Mouse (Mus musculus) G1E (cell line): Measurements from ENCODE around the gene Mbd4.

Source experiments
- CTCF ChIP-seq: IDR thresholded peaks from 2 replicates; pipeline ENCODE4 v1.5.1; 2012; ENCODE audit warnings: low read depth, low read length, inconsistent platforms, mixed read lengths
- POLR2AphosphoS5 ChIP-seq: IDR thresholded peaks from 2 replicates; pipeline ENCODE4 v1.6.1; 2012; ENCODE audit warnings: low read depth, low read length, inconsistent platforms; ENCODE audit not compliant: insufficient replicate concordance

DNA sequence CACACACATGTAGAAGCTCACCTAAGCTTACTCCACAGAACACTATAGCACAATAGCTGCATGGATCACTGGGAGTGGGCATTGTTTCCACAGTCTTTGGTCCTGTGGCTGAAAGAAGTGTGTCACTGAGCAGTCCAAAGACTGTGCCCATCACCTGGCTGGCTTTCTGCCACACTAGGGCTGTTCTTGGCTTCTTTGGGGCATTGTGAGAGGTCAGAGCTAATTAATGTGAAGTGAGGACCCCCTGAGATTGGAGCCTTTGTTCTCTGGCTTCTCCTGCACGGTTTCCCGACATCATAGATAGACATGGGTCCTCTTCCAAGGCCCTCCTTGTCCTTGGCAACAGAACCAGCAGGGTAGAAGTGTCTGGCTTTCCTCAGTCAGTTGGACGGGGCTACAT is 39.2 kb upstream of the Mbd4 start:
- TF ChIP-seq CTCF = no peak
- TF ChIP-seq POLR2AphosphoS5 = no peak
